Mouse (Mus musculus) left cerebral cortex, adult 2 months (tissue): ENCODE data around the gene Ywhag. TPM values are rescaled to one million over a fixed set of nuclear protein-coding genes. Genes with fewer than 3 reads are reported as not detected.

Experiments used
- DNase-seq, 2 experiments: peaks; one replicate each; pipeline ENCODE4 v3.0.0; 2021 to 2022; ENCODE audit warnings: low spot score in 2 of 2, mixed read lengths in 1 of 2; ENCODE audit errors: extremely low spot score in 1 of 2
- H3K27ac ChIP-seq: fragments of 200-600 bp; 2 replicates; pipeline ENCODE4 v1.8.1; 2022
- H3K4me3 ChIP-seq: fragments of 200-600 bp; 2 replicates; pipeline ENCODE4 v1.8.1; 2022
- CTCF ChIP-seq: fragments of 200-600 bp; IDR thresholded peaks from 2 replicates; pipeline ENCODE4 v1.8.1; 2022; ENCODE audit warnings: antibody characterized with exemption, mild to moderate bottlenecking, moderate library complexity
- intact Hi-C: fragments of 180-260 bp; cut with DNase I; formaldehyde crosslinking; loops from one replicate; pipeline ENCODE4 v1.15.1; 2025
- long read RNA-seq, 2 experiments: library from polyadenylated mRNA; stranded (forward); transcript quantifications; one replicate each; pipeline ENCODE4 v2.0.0; 2021; ENCODE audit warnings: borderline mapping rate in 2 of 2
- total RNA-seq, 2 experiments: library from RNA; stranded (reverse); gene quantifications; 2 replicates each; pipeline ENCODE4 v1.2.3; 2021

Ywhag gene
- 1,000 to 10,000 TPM; 1,191 to 1,224 TPM for total RNA-seq
- long read RNA-seq, experiment 1, transcript Ywhag-201 (2 exons, 3,520 nt) = major isoform, 73 of 231 reads
- long read RNA-seq, experiment 1, partial matches to known transcripts = 0 of 231 reads
- long read RNA-seq, experiment 1, other reads (novel, unspliced or antisense) = 158 of 231 reads
- long read RNA-seq, experiment 2, transcript Ywhag-201 (2 exons, 3,520 nt) = major isoform, 62 of 182 reads
- long read RNA-seq, experiment 2, partial matches to known transcripts = 0 of 182 reads
- long read RNA-seq, experiment 2, other reads (novel, unspliced or antisense) = 120 of 182 reads

- intact Hi-C loops = loop anchor here (1.0 to 10.0 kb wide), 4 partner anchors 23 to 750 kb away; partner anchors contain the start of gene Baz1b
- TF ChIP-seq CTCF = peak; percentile 70
- peak; percentile 97 to 98 for DNase-seq
- Histone ChIP-seq H3K4me3 (peak within 1 kb of the TSS; percentile 85), H3K27ac (peak within 1 kb of the TSS; percentile 94)
Measured at GRCm38 (mm10) chr5:135934481-135935175, at the start of gene Ywhag. TSS of gene Ywhag (minus strand) at chr5:135934616.

GRCm38 (mm10) chr5:135982398-135982797 is 48.0 kb upstream of the Ywhag start:
- TF ChIP-seq CTCF = peak; percentile 81
- intact Hi-C loops = loop anchor here (1.0 to 5.0 kb wide), 2 partner anchors 80 to 205 kb away; no protein-coding TSS in a partner anchor
- H3K4me3 ChIP-seq = no peak overlapping the region
- H3K27ac ChIP-seq = no peak overlapping the region
- no peak for DNase-seq

- intact Hi-C loops = loop anchor here (5.0 kb wide), 1 partner anchor 207 kb away; no protein-coding TSS in a partner anchor
- no peak within 1 kb of the TSS for H3K4me3 ChIP-seq
- H3K27ac ChIP-seq = no peak within 1 kb of the TSS
- no peak for DNase-seq
- TF ChIP-seq CTCF = no peak
Measured at GRCm38 (mm10) chr5:135979904-135980303, 45.5 kb upstream of the Ywhag start, which contains the start of gene Zp3. TSS of gene Zp3 (plus strand) at chr5:135980099.

- H3K27ac ChIP-seq = no peak overlapping the region
- intact Hi-C loops = no loop called here
- H3K4me3 ChIP-seq = no peak overlapping the region
- DNase-seq = no peak
- no peak for TF ChIP-seq CTCF
Measured at GRCm38 (mm10) chr5:135979381-135979780, 45.0 kb upstream of the Ywhag start.

- Histone ChIP-seq H3K4me3 (no peak overlapping the region), H3K27ac (no peak overlapping the region)
- TF ChIP-seq CTCF = no peak
- intact Hi-C loops = no loop called here
- DNase-seq = no peak
Measured at GRCm38 (mm10) chr5:135975893-135976668, 41.7 kb upstream of the Ywhag start.

- no peak within 1 kb of the TSS for H3K4me3 ChIP-seq
- no peak for DNase-seq
- intact Hi-C loops = no loop called here
- no peak within 1 kb of the TSS for H3K27ac ChIP-seq
- no peak for TF ChIP-seq CTCF
Measured at GRCm38 (mm10) chr5:135974365-135974764, 39.9 kb upstream of the Ywhag start, which contains the start of gene Ssc4d. TSS of gene Ssc4d (minus strand) at chr5:135974531.

GRCm38 (mm10) chr5:135971876-135972275 is 37.5 kb upstream of the Ywhag start:
- DNase-seq = no peak
- H3K27ac ChIP-seq = no peak overlapping the region
- no peak for TF ChIP-seq CTCF

GRCm38 (mm10) chr5:135970247-135970646 is 35.8 kb upstream of the Ywhag start:
- intact Hi-C loops = no loop called here
- no peak for DNase-seq
- Histone ChIP-seq H3K4me3 (no peak overlapping the region), H3K27ac (no peak overlapping the region)
- no peak for TF ChIP-seq CTCF

More at GRCm38 (mm10) chr5:135971876-135972275, 37.5 kb upstream of the Ywhag start:
- no peak overlapping the region for H3K4me3 ChIP-seq
- intact Hi-C loops = no loop called here

- peak in 1 of 2 experiments; percentile 30 for DNase-seq
- H3K27ac ChIP-seq = no peak overlapping the region
- TF ChIP-seq CTCF = peak; percentile 86
- H3K4me3 ChIP-seq = no peak overlapping the region
- intact Hi-C loops = no loop called here
Measured at GRCm38 (mm10) chr5:135968781-135969180, 34.4 kb upstream of the Ywhag start.

GRCm38 (mm10) chr5:135966866-135967265 is 32.5 kb upstream of the Ywhag start:
- intact Hi-C loops = no loop called here
- Histone ChIP-seq H3K4me3 (no peak overlapping the region), H3K27ac (no peak overlapping the region)
- peak; percentile 38 for TF ChIP-seq CTCF
- DNase-seq = no peak

GRCm38 (mm10) chr5:135965501-135965930 is 31.1 kb upstream of the Ywhag start:
- no peak; the same call in 1 of the 2 replicates for TF ChIP-seq CTCF
- Histone ChIP-seq H3K4me3 (no peak overlapping the region), H3K27ac (no peak overlapping the region)
- intact Hi-C loops = no loop called here
- DNase-seq = no peak
